Mouse (Mus musculus): Measurements from ENCODE around the gene Nop2. TPM values are rescaled to one million over a fixed set of nuclear protein-coding genes. Genes with fewer than 3 reads are reported as not detected.

The Nop2 gene
- polyA plus RNA-seq, 1 experiment from 2014 or later: 22.6 TPM

DNA sequence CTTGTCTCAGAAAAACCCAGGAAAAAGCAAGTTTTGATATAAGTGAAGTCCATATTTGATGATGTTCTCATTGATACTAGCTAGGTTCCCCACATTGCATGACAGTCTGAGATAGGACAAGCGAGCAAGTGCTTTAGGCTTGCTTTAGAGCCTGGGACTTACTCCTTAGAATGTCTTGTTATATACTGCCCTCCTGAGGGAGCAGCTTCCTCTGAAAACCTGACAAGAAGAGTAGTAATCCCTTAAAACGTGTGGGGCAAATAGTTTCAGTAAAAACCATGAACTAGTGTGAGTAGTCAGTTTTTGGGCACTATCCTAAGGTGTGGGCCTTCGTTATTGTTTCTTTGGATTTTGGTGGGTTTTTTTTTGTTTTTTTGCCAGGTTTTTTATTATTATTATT lies 11.4 kb downstream of the Nop2 start:
- no peak for TF ChIP-seq CTCF (IDR thresholded peaks at IDR 0.05; ENCODE audit: low read depth)
- WGBS: 74% methylated on average over 3 of the region's 3 CpGs
- H3K4me3 ChIP-seq (ENCODE audit: low read depth, low read length): no peak overlapping the region

DNA sequence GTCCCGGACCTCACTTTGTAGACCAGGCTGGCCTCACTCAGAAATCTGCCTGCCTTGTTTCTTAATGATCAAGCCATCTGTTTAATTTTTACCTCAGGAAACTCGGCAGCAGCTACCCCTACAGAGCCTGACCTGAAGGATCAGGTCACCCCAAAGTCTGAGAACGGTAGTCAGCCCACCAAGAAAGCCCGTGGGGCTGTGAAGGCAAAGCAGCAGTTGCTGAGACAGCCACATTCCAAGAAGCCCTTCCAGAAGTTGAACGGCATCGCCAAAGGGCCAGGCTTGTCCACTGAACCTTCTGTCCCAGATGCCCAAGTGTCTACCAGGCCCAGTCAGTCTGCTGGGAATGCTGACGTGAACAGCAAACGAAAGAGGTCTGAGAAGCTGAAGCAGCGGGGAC lies 12.2 kb downstream of the Nop2 start:
- no peak overlapping the region for H3K27ac ChIP-seq (ENCODE audit: low read depth, low read length)
- H3K4me2 ChIP-seq (replicated peaks; ENCODE audit: low read depth): no peak overlapping the region
- peaks cover 37% of the 10 kb centered on the region for H3K36me3 ChIP-seq (ENCODE audit: control insufficient read depth, insufficient read depth)

More for the DNA sequence above, 11.4 kb downstream of the Nop2 start:
- peaks cover 45% of the 10 kb centered on the region for H3K36me3 ChIP-seq (ENCODE audit: control insufficient read depth, insufficient read depth)
- no peak for ATAC-seq
- H3K9me3 ChIP-seq (ENCODE audit: control insufficient read depth): no peaks in the 10 kb centered on the region
- H3K27ac ChIP-seq (ENCODE audit: low read depth, low read length): no peak overlapping the region
- no peaks in the 10 kb centered on the region for H3K27me3 ChIP-seq (replicated peaks; ENCODE audit: control insufficient read depth, insufficient read depth, low read length)
- H3K4me1 ChIP-seq (replicated peaks; ENCODE audit: control insufficient read depth, insufficient read depth, low read length): no peaks in the 10 kb centered on the region
- H3K4me2 ChIP-seq (replicated peaks; ENCODE audit: low read depth): no peak overlapping the region
- H3K9ac ChIP-seq (ENCODE audit: low read depth, low read length): no peak overlapping the region

GRCm38 (mm10) chr6:125145001-125145400 lies 13.3 kb downstream of the Nop2 start, which contains the start of gene Iffo1:
Iffo1 (plus strand) TSS chr6:125145241.
- Histone ChIP-seq H3K4me1 (replicated peaks; ENCODE audit: control insufficient read depth, insufficient read depth, low read length) (no peaks in the 10 kb centered on the region), H3K9me3 (ENCODE audit: control insufficient read depth) (no peaks in the 10 kb centered on the region), H3K27me3 (replicated peaks; ENCODE audit: control insufficient read depth, insufficient read depth, low read length) (no peaks in the 10 kb centered on the region), H3K4me3 (ENCODE audit: low read depth, low read length) (peak within 1 kb of the TSS; percentile 57), H3K36me3 (ENCODE audit: control insufficient read depth, insufficient read depth) (peaks cover 26% of the 10 kb centered on the region), H3K4me2 (replicated peaks; ENCODE audit: low read depth) (peak within 1 kb of the TSS; percentile 68), H3K9ac (ENCODE audit: low read depth, low read length) (peak within 1 kb of the TSS; percentile 62), H3K27ac (ENCODE audit: low read depth, low read length) (peak within 1 kb of the TSS; percentile 42; the same call in 1 of the 2 replicates)
- whole genome bisulfite sequencing: 1% methylated on average over 16 of the region's 16 CpGs
- TF ChIP-seq CTCF (IDR thresholded peaks at IDR 0.05; ENCODE audit: low read depth): peak; percentile 74
- peak; percentile 87 for ATAC-seq

More for the DNA sequence above, 12.2 kb downstream of the Nop2 start:
- no peaks in the 10 kb centered on the region for H3K27me3 ChIP-seq (replicated peaks; ENCODE audit: control insufficient read depth, insufficient read depth, low read length)
- no peaks in the 10 kb centered on the region for H3K4me1 ChIP-seq (replicated peaks; ENCODE audit: control insufficient read depth, insufficient read depth, low read length)
- WGBS: 82% methylated on average over 9 of the region's 9 CpGs
- TF ChIP-seq CTCF (IDR thresholded peaks at IDR 0.05; ENCODE audit: low read depth): no peak
- H3K9me3 ChIP-seq (ENCODE audit: control insufficient read depth): no peaks in the 10 kb centered on the region
- H3K4me3 ChIP-seq (ENCODE audit: low read depth, low read length): no peak overlapping the region
- H3K9ac ChIP-seq (ENCODE audit: low read depth, low read length): no peak overlapping the region
- ATAC-seq: no peak

- H3K4me1 ChIP-seq (replicated peaks; ENCODE audit: control insufficient read depth, insufficient read depth, low read length): no peaks in the 10 kb centered on the region
- no peaks in the 10 kb centered on the region for H3K27me3 ChIP-seq (replicated peaks; ENCODE audit: control insufficient read depth, insufficient read depth, low read length)
- H3K9ac ChIP-seq (ENCODE audit: low read depth, low read length): peak overlapping the region; percentile 62
- no peaks in the 10 kb centered on the region for H3K9me3 ChIP-seq (ENCODE audit: control insufficient read depth)
- H3K27ac ChIP-seq (ENCODE audit: low read depth, low read length): peak overlapping the region; percentile 42; the same call in 1 of the 2 replicates
- 18% methylated on average over 32 of the region's 35 CpGs for WGBS
- peak overlapping the region; percentile 68 for H3K4me2 ChIP-seq (replicated peaks; ENCODE audit: low read depth)
- no peak for TF ChIP-seq CTCF (IDR thresholded peaks at IDR 0.05; ENCODE audit: low read depth)
- peaks cover 21% of the 10 kb centered on the region for H3K36me3 ChIP-seq (ENCODE audit: control insufficient read depth, insufficient read depth)
- peak; percentile 41 for ATAC-seq
- peak overlapping the region; percentile 57 for H3K4me3 ChIP-seq (ENCODE audit: low read depth, low read length)
Observed at GRCm38 (mm10) chr6:125145479-125145951, 13.8 kb downstream of the Nop2 start.

DNA sequence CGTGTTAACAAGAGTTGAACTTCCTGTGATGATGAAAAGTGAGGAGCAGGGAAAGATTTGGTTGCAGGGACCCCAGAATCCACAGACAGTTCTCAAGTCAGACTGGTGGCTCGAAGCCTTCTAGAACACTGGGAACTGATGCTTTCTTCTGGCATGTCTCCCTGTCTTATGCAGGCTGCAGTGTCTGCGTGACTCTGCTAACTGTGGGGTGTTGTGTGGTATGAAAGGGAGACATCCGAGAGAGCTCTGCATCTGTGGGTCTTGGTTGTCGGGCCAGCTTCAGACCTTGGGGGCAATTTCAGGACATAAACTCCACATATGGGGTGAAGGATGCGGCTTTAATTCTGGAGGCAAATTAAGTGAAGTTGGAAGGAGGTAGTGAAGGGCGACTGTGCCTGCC lies 14.4 kb downstream of the Nop2 start:
- Histone ChIP-seq H3K9ac (ENCODE audit: low read depth, low read length) (0 out of 2 replicates have a peak overlapping the region, but pooled peaks have one; percentile 62), H3K36me3 (ENCODE audit: control insufficient read depth, insufficient read depth) (peaks cover 15% of the 10 kb centered on the region), H3K4me1 (replicated peaks; ENCODE audit: control insufficient read depth, insufficient read depth, low read length) (no peaks in the 10 kb centered on the region), H3K27me3 (replicated peaks; ENCODE audit: control insufficient read depth, insufficient read depth, low read length) (no peaks in the 10 kb centered on the region), H3K4me2 (replicated peaks; ENCODE audit: low read depth) (peak overlapping the region; percentile 68), H3K27ac (ENCODE audit: low read depth, low read length) (no peak overlapping the region), H3K4me3 (ENCODE audit: low read depth, low read length) (peak overlapping the region; percentile 57), H3K9me3 (ENCODE audit: control insufficient read depth) (no peaks in the 10 kb centered on the region)
- 64% methylated on average over 7 of the region's 7 CpGs for WGBS
- TF ChIP-seq CTCF (IDR thresholded peaks at IDR 0.05; ENCODE audit: low read depth): no peak
- no peak for ATAC-seq

- no peak for ATAC-seq
- Histone ChIP-seq H3K4me3 (ENCODE audit: low read depth, low read length) (no peak overlapping the region), H3K27ac (ENCODE audit: low read depth, low read length) (no peak overlapping the region), H3K27me3 (replicated peaks; ENCODE audit: control insufficient read depth, insufficient read depth, low read length) (no peaks in the 10 kb centered on the region), H3K4me1 (replicated peaks; ENCODE audit: control insufficient read depth, insufficient read depth, low read length) (no peaks in the 10 kb centered on the region), H3K9ac (ENCODE audit: low read depth, low read length) (no peak overlapping the region), H3K9me3 (ENCODE audit: control insufficient read depth) (no peaks in the 10 kb centered on the region), H3K4me2 (replicated peaks; ENCODE audit: low read depth) (no peak overlapping the region; the same call in 1 of the 2 replicates), H3K36me3 (ENCODE audit: control insufficient read depth, insufficient read depth) (peaks cover 8% of the 10 kb centered on the region; the same call in 1 of the 2 replicates)
- TF ChIP-seq CTCF (IDR thresholded peaks at IDR 0.05; ENCODE audit: low read depth): no peak
- 71% methylated on average over 4 of the region's 4 CpGs for WGBS
Observed at GRCm38 (mm10) chr6:125146797-125147196, 15.1 kb downstream of the Nop2 start.
